Mouse (Mus musculus): Measurements from ENCODE around the gene Rad23b. TPM values are rescaled to one million over a fixed set of nuclear protein-coding genes. Genes with fewer than 3 reads are reported as not detected.
"Not testable (repeated sequence)": the region's sequence is repeated elsewhere in the genome, so short reads cannot be mapped to it uniquely, and the experiment has no call there.

Rad23b gene
- polyA plus RNA-seq, 1 experiment from 2014 or later: 83.3 TPM

- WGBS: 100% methylated on average over 1 of the region's 1 CpGs
- Histone ChIP-seq H3K4me3 (replicated peaks) (no peak overlapping the region), H3K4me1 (no peaks in the 10 kb centered on the region), H3K9ac (no peak overlapping the region), H3K36me3 (no peaks in the 10 kb centered on the region), H3K27me3 (no peaks in the 10 kb centered on the region), H3K27ac (no peak overlapping the region), H3K9me3 (replicated peaks) (0 out of 2 replicates have a peak, but pooled peaks cover 4% of the 10 kb centered on the region), H3K4me2 (no peak overlapping the region)
- ATAC-seq (replicated peaks; ENCODE audit: low FRiP score): no peak
Observed at GRCm38 (mm10) chr4:55406558-55406957, 56.7 kb downstream of the Rad23b start.

GRCm38 (mm10) chr4:55408081-55408480 is 58.2 kb downstream of the Rad23b start:
- WGBS: 58% methylated on average over 2 of the region's 2 CpGs
- H3K9me3 ChIP-seq (replicated peaks): no peaks in the 10 kb centered on the region
- no peaks in the 10 kb centered on the region for H3K27me3 ChIP-seq
- ATAC-seq (replicated peaks; ENCODE audit: low FRiP score): no peak
- no peak overlapping the region for H3K27ac ChIP-seq
- H3K4me1 ChIP-seq: no peaks in the 10 kb centered on the region
- H3K9ac ChIP-seq: no peak overlapping the region
- H3K4me2 ChIP-seq: no peak overlapping the region
- H3K36me3 ChIP-seq: no peaks in the 10 kb centered on the region
- no peak overlapping the region for H3K4me3 ChIP-seq (replicated peaks)

- ATAC-seq (replicated peaks; ENCODE audit: low FRiP score): no peak
- no peak overlapping the region for H3K9ac ChIP-seq
- H3K4me1 ChIP-seq: no peaks in the 10 kb centered on the region
- no peaks in the 10 kb centered on the region for H3K27me3 ChIP-seq
- H3K4me2 ChIP-seq: no peak overlapping the region
- WGBS: 94% methylated on average over 16 of the region's 16 CpGs
- H3K9me3 ChIP-seq (replicated peaks): no peaks in the 10 kb centered on the region
- no peak overlapping the region for H3K4me3 ChIP-seq (replicated peaks)
- H3K36me3 ChIP-seq: no peaks in the 10 kb centered on the region
- no peak overlapping the region for H3K27ac ChIP-seq
Observed at GRCm38 (mm10) chr4:55409025-55409424, 59.2 kb downstream of the Rad23b start.

GRCm38 (mm10) chr4:55409578-55410224 is 59.9 kb downstream of the Rad23b start:
- H3K36me3 ChIP-seq; H3K27ac ChIP-seq; H3K9ac ChIP-seq; H3K4me1 ChIP-seq; H3K4me2 ChIP-seq; H3K27me3 ChIP-seq; ATAC-seq (replicated peaks; ENCODE audit: low FRiP score); H3K4me3 ChIP-seq (replicated peaks); H3K9me3 ChIP-seq (replicated peaks): not testable (repeated sequence)
- 90% methylated on average over 1 of the region's 1 CpGs for WGBS

GRCm38 (mm10) chr4:55415864-55416263 is 66.0 kb downstream of the Rad23b start:
- Histone ChIP-seq H3K4me1 (no peaks in the 10 kb centered on the region), H3K27me3 (no peaks in the 10 kb centered on the region), H3K4me2 (no peak overlapping the region), H3K4me3 (replicated peaks) (no peak overlapping the region), H3K36me3 (no peaks in the 10 kb centered on the region), H3K27ac (no peak overlapping the region), H3K9ac (no peak overlapping the region), H3K9me3 (replicated peaks) (no peaks in the 10 kb centered on the region)
- no peak for ATAC-seq (replicated peaks; ENCODE audit: low FRiP score)
- WGBS: 58% methylated on average over 3 of the region's 3 CpGs

- no peak overlapping the region for H3K4me3 ChIP-seq (replicated peaks)
- WGBS: 80% methylated on average over 4 of the region's 4 CpGs
- H3K4me2 ChIP-seq: no peak overlapping the region
- no peak overlapping the region for H3K27ac ChIP-seq
- 0 out of 2 replicates have a peak, but pooled peaks cover 3% of the 10 kb centered on the region for H3K9me3 ChIP-seq (replicated peaks)
- no peak overlapping the region for H3K9ac ChIP-seq
- no peaks in the 10 kb centered on the region for H3K4me1 ChIP-seq
- no peaks in the 10 kb centered on the region for H3K27me3 ChIP-seq
- no peaks in the 10 kb centered on the region for H3K36me3 ChIP-seq
- ATAC-seq (replicated peaks; ENCODE audit: low FRiP score): no peak
Observed at GRCm38 (mm10) chr4:55426250-55426649, 76.4 kb downstream of the Rad23b start.

Other genes with a start within 250 kb of the Rad23b start
- 5.4 TPM in 2 replicates for gene Klf4, start 182.4 kb downstream of the Rad23b start, polyA plus RNA-seq (2015; fragmentation: Nextera tagmentation; extraction: Ambion mirVana)

Data from kidney, embryonic 15.5 days (tissue).